Mouse (Mus musculus): Measurements from ENCODE around the gene Cdk2ap1. TPM values are rescaled to one million over a fixed set of nuclear protein-coding genes. Genes with fewer than 3 reads are reported as not detected.
A peak's percentile ranks its signal among the peaks of the same experiment; 100 is the strongest.
"Not testable (repeated sequence)": the region's sequence is repeated elsewhere in the genome, so short reads cannot be mapped to it uniquely, and the experiment has no call there.

Cdk2ap1 gene
- total RNA-seq, 2 experiments from 2014 or later = 97.5 to 106 TPM

- DNase-seq (ENCODE audit: low spot score in 2 of 2) = peak; percentile 78 to 86
Observed at GRCm38 (mm10) chr5:124352141-124352920, 10.6 kb downstream of the Cdk2ap1 start.

- DNase-seq (ENCODE audit: low spot score in 2 of 2) = no peak
Observed at GRCm38 (mm10) chr5:124351604-124352003, 11.3 kb downstream of the Cdk2ap1 start.

GRCm38 (mm10) chr5:124351111-124351560 lies 11.7 kb downstream of the Cdk2ap1 start:
- DNase-seq (ENCODE audit: low spot score in 2 of 2) = peak; percentile 76 to 82

GRCm38 (mm10) chr5:124350350-124350749 lies 12.5 kb downstream of the Cdk2ap1 start:
- peak in 1 of 2 experiments; percentile 21 for DNase-seq (ENCODE audit: low spot score in 2 of 2)

GRCm38 (mm10) chr5:124349196-124349595 lies 13.7 kb downstream of the Cdk2ap1 start:
- DNase-seq (ENCODE audit: low spot score in 2 of 2) = peak; percentile 56 to 73

GRCm38 (mm10) chr5:124342897-124343296 lies 20.0 kb downstream of the Cdk2ap1 start:
- DNase-seq (ENCODE audit: low spot score in 2 of 2) = peak in 1 of 2 experiments; percentile 20

- peak in 1 of 2 experiments; percentile 43 for DNase-seq (ENCODE audit: low spot score in 2 of 2)
Observed at GRCm38 (mm10) chr5:124341753-124342339, 21.0 kb downstream of the Cdk2ap1 start.

- DNase-seq (ENCODE audit: low spot score in 2 of 2) = peak in 1 of 2 experiments; percentile 18
Observed at GRCm38 (mm10) chr5:124338791-124339190, 24.1 kb downstream of the Cdk2ap1 start.

- peak in 1 of 2 experiments; percentile 62 for DNase-seq (ENCODE audit: low spot score in 2 of 2)
Observed at GRCm38 (mm10) chr5:124337909-124338308, 25.0 kb downstream of the Cdk2ap1 start.

- no peak for DNase-seq (ENCODE audit: low spot score in 2 of 2)
Observed at GRCm38 (mm10) chr5:124337103-124337502, 25.8 kb downstream of the Cdk2ap1 start.

GRCm38 (mm10) chr5:124334392-124334791 lies 28.5 kb downstream of the Cdk2ap1 start:
- peak; percentile 69 to 74 for DNase-seq (ENCODE audit: low spot score in 2 of 2)

- DNase-seq (ENCODE audit: low spot score in 2 of 2) = no peak
Observed at GRCm38 (mm10) chr5:124330086-124330485, 32.8 kb downstream of the Cdk2ap1 start.

- DNase-seq (ENCODE audit: low spot score in 2 of 2) = peak; percentile 100
Observed at GRCm38 (mm10) chr5:124327510-124328364, 35.1 kb downstream of the Cdk2ap1 start, which contains the start of the genes Mphosph9 and 2810006K23Rik. Mphosph9 (minus strand) TSS chr5:124327972. 2810006K23Rik (plus strand) TSS chr5:124328089.

- DNase-seq (ENCODE audit: low spot score in 2 of 2) = peak in 1 of 2 experiments; percentile 22
Observed at GRCm38 (mm10) chr5:124326829-124327228, 36.1 kb downstream of the Cdk2ap1 start.

GRCm38 (mm10) chr5:124317648-124318047 lies 45.2 kb downstream of the Cdk2ap1 start:
- DNase-seq (ENCODE audit: low spot score in 2 of 2) = no peak

GRCm38 (mm10) chr5:124315941-124316340 lies 46.9 kb downstream of the Cdk2ap1 start:
- no peak for DNase-seq (ENCODE audit: low spot score in 2 of 2)

GRCm38 (mm10) chr5:124315498-124315897 lies 47.4 kb downstream of the Cdk2ap1 start:
- no peak for DNase-seq (ENCODE audit: low spot score in 2 of 2)

GRCm38 (mm10) chr5:124310091-124310490 lies 52.8 kb downstream of the Cdk2ap1 start:
- no peak for DNase-seq (ENCODE audit: low spot score in 2 of 2)

GRCm38 (mm10) chr5:124309155-124309554 lies 53.7 kb downstream of the Cdk2ap1 start:
- no peak for DNase-seq (ENCODE audit: low spot score in 2 of 2)

GRCm38 (mm10) chr5:124302853-124303252 lies 60.0 kb downstream of the Cdk2ap1 start:
- not testable (repeated sequence) for DNase-seq (ENCODE audit: low spot score in 2 of 2)

- no peak for DNase-seq (ENCODE audit: low spot score in 2 of 2)
Observed at GRCm38 (mm10) chr5:124300132-124300531, 62.8 kb downstream of the Cdk2ap1 start.

All from layer of hippocampus, postnatal 10 days (tissue).